Mouse (Mus musculus) right cerebral cortex, postnatal 25 days (tissue): ENCODE measurements around the gene Zfp120.
A peak's percentile ranks its signal among the peaks of the same experiment; 100 is the strongest.
"Not testable (repeated sequence)": the region's sequence is repeated elsewhere in the genome, so short reads cannot be mapped to it uniquely, and the experiment has no call there.

Experiments used
- DNase-seq: peaks from one replicate; pipeline ENCODE4 v3.0.0; 2022

Gene Zfp120

DNA sequence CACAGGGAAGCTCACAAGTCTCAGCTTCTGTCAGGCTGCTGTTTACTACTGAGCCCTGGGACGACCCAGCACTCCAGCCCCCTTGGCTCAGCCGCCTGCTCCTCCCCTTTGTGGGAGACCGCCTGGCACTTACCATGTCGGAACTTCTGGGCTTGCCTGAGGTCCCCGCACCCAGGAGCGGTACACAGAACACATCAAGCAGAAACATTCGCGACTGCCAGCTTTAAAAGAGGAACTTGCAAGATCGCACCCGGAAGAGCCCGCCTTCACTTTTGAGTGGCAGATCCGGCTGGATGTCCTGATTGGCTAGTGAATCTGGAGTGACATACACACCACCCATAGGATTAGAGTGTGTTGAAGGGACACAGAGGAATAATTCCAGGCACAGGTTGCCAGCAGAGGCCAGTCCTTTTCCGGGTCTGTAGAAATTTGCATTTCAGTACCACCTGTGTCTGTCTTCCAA lies at the start of gene Zfp120:
TSS of gene Zfp120 (minus strand) at position 274 of the 463 bp plus-strand sequence.
- peak; percentile 88 for DNase-seq

DNA sequence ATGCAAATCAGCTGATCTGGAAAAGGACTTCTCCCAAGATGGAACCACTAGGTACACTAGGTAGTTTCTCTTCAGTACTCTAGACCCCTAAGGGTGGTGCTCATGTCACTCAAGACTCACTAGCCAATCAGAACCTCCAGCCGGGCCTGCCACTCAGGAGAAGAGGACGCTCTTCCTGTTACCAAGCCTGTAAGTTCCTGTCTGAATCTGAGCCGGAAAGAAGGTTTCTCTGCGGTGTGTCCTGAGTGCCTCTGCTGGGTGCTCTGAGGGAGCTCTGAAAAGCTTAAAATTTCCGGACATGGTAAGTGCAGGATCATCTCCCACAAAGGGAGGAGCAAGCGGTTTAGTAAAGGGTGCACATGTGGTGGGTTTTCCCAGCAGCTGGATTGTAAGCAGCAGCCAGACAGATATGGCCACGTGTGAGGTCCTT lies 45.1 kb upstream of the Zfp120 start, which contains the start of gene Gm14139:
TSS of gene Gm14139 (plus strand) at position 186 of the 430 bp plus-strand sequence.
- not testable (repeated sequence) for DNase-seq

DNA sequence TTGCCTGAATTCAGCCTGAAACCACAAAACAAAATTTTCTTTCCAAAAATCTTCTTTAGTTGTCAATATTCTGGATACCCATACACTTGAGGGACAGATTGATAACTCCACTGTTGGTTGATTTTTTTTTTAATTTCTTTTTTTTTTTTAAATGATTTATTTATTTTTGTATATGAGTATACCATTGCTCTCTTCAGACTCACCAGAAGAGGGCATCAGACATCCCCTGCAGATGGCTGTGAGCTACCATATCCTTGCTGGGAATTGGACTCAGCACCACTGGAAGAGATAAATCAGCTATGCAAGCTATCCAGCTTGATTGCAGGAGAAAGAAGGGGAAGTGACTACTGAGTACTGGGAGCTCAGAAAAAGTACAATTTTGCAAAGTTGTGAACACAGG lies 44.5 kb upstream of the Zfp120 start:
- DNase-seq, result not testable (repeated sequence)

DNA sequence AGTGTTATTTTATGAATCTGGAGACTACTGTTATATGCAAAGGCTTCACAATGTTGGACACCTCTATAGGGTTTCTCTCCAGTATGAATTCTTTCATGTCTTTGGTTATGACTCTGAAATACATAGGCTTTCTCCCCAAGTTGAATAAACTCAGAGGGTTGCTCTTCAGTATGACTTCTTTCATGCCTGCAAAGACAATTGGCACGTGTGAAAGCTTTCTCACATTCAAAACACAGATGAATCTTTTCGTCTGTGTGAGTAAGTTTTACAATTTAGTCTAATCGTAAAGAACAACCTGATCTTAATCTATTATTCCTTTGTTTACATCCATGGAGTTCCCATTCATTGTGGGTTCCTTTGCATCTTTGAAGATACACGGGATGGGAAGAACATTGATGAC lies 43.1 kb upstream of the Zfp120 start, which contains the start of gene Gm10770:
TSS of gene Gm10770 (minus strand) at position 101 of the 400 bp plus-strand sequence.
- not testable (repeated sequence) for DNase-seq

DNA sequence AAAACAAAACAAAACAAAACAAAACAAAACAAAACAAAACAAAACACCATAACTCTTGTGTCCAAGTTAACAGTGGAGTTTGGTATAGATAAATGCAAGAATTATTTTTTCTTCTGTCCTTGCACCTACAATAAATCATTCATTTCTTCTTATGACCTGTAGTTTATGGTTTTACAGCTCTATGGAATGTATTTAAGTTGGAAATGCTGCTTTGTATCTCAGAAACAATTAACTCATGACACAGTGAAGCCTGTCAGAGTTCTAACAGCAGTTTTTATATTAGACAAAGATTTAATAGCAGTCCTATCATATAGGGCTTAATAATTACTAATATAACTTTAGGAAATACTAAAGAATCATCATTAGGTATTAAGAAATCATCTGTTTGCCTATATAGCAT lies 37.3 kb upstream of the Zfp120 start:
- DNase-seq, result no peak

DNA sequence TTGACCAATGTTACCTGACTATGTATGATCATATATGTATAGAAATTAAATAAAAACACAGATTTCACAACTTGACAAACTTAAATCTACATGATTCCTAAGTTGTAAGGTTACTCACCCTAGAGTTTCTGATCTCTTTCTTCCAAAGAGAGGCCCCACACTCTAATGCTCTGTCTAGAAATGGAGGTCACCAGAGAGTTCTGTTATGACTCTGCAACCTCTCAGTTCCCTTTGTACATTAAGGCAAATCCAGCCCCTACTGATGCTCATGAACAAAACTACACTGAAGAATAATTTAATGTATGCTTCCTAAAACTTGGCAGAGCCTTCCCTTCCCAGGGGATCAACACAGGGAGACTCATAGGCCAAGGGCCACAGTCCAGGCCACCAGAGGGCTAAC lies 30.2 kb upstream of the Zfp120 start:
- no peak for DNase-seq

DNA sequence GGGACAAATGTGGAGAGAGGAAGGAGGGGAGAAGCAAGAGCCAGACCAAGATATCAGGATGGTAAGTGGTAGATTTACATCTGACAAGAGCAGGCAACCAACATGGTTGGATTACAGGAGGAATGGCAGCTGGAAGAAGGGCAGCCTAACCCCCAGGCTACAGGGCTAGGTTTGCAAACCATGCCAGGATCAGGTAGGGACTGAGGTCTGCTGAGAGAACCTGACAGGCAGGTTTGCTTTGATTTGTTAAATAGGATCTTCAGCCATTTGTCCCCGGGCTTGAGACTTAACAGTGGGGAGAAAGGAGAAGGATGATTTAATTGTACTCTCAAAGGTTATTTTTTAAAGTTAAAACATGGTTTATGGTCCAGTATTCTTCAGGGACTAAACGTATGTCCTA lies 3.7 kb downstream of the Zfp120 start:
- no peak for DNase-seq

DNA sequence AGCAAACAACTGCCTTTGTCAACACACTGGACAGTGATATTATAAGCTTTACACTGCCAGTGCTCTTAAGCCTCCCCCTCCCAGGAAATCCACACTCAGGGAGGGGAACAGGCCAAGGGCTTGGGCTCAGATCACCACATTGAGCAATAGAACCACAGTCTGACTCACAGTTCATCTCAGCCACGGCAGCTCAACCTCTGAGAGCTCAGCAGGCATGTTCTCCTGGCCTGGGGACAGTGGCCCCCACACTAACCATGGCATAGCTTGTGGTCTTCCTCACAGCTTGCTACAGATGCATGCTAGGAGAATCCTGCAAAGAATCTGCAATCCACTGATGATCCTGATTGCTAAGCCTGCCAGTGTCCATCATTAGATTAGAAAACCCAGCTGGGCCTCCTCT lies 4.5 kb downstream of the Zfp120 start:
- DNase-seq, result not testable (repeated sequence)

DNA sequence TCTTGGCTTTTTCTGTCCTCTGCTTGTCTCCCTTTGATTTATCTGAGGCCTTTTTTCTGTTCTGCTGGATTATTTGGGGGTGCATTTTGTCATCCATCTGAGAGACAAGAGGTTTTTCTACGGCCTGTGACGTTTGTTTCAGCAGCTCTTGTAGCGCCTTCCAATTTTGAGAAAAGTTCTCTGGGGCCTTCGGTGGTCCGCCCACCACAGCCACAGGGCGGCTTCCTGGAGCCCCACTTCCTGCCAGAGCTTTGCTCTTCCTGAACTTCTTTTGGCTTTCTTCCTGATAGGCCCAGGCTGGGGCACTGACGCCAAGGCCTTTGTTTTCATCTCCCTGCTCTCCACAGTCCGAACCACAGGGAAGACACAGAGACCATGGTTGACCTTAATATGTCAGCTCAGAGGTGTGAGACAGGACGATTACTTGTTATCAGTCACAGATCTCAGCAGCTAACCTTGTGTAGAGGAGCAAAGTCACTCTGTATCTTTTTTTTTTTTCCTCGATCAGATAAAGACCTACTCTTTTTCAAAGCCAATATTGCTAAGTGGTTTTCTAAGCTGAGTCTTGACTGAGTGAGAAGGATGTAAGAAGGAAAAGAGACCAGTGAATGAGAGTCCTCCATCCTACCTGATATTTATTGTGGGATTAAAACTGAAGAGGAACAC lies 25.1 kb downstream of the Zfp120 start:
- no peak for DNase-seq

DNA sequence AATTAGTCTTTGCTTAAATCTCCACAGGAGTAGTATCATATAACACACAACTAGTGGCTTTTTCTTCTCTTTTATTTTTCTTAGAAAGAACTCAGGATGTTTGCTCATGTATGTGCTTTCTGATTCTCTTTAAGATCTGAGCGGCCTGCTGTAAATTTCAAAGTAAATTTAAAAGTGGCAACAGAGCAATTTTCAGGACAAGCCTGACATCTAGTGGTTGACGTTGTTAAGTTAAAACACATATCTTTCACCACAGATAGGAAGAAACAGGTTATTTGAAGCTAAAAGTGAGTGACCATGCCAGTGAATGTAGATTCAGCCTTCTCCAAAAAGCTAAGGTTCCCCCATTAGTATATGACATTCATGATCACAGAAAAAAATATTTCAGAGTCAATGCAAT lies 36.9 kb downstream of the Zfp120 start:
- not testable (repeated sequence) for DNase-seq
